Mouse (Mus musculus) CD4-positive, CD25-positive, alpha-beta regulatory T cell, adult 4 months (primary cell): ENCODE data around the gene Gm3045. TPM values are rescaled to one million over a fixed set of nuclear protein-coding genes. Genes with fewer than 3 reads are reported as not detected.

Experiments used
- ATAC-seq: one replicate; pipeline ENCODE4 v1.8.0; 2017
- polyA plus RNA-seq, 2 experiments: library from polyadenylated mRNA; unstranded; fragments of 100-300 nt; shearing (Covaris generic); gene quantifications; one replicate each; pipeline ENCODE4 v1.2.1; 2017

Gene Gm3045
- polyA plus RNA-seq, result not detected

DNA sequence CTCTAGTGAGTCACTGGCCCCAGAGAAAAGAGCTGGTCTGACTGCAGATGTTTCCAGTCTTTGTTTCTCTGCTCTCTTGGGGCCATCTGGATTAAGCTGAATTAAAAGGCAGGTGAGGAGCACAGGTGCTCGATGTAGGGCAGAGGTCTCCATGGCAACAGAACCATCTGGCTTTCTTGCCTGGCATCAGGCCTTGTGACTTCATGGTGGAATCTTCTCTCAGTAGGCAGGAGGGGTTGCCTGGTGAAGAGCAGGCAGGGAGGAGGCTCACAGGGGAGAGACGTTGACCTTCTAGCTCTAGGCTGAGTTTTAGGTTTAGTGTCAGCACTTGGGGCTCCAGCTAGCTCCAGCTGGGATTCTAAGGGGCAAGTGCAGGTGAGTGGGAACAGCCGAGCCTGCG lies at the start of gene Gm3045:
Gene Gm3045 (plus strand): TSS at position 230 of the 400 bp plus-strand sequence.
- no peak for ATAC-seq

DNA sequence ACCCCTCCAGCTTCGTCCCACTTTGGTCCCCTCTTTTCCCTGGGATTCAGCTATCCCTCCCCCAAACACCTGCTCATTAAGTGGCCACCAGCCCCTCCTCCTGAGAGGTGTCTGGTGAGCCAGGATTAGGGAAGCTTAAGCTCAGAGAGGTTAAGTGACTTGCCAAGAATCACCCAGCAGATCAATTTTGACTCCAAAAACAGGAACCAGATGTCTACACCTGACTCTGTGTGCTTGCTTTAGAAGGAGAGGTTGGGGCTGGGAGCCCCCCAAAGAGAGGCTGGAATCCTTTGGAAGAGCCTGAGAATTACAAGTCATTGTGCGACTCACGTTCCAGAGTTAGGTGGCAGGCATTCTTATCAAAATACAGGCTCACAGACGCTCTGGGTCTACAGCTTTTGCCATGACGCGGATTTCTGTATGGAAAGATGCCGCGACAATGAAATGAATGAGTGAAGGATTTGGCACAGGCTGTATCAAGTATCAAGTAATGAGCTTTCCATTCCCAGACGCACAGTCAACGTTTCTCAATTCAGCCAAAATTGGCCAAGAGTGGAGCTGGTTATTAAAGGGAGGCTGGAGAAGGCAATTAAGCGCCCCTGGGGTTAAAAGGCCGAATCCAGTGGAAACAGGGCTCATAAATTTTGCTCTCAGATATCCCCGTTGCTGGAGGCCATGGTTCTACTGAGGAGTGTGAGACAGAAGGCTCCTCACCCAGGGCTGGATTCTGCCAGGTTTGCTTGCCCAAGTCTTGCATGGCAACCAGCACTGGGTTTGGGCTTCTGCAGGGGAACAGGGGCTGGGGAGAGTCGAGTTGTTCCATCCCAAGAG lies 45.3 kb upstream of the Gm3045 start:
- ATAC-seq, result no peak

DNA sequence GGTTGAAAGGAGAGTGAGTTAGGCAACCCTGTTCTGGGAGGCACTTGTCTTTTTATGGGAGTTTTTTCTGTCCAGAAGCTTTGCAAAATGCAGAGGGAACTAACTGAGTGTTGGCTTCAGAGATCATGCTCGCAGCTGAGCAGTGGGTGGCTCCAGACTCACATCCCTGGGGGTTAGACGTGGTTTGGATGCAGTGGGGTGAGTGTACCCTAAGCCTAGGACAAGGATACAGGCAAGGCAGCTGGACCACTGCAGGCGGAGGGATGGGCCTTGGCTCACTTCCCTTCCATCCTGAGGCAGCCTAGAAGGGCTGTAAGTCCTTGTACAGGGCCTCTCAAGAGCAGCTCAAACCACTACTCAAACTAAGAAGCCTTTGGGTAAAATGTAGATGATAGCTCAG lies 43.0 kb upstream of the Gm3045 start:
- ATAC-seq, result no peak

DNA sequence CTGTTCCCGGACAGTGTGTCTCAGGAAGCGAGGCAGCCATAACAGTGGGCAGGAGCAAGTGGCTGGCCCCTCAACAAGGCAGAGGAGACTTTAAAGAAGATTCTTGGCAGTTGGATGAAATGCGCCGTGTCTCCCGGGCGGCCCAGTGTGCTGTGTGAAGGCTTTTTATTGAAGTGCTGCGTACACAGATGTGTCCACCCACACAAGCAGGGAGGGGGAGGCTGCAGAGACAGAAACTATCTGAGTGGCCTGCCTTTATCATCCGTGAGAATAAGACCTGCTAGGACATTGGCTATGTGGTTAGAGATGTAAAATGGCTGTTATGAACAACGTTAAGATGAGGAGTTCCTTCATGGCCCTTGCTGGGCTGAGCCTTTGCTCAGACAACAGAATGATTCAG lies 40.0 kb upstream of the Gm3045 start:
- ATAC-seq, result no peak

DNA sequence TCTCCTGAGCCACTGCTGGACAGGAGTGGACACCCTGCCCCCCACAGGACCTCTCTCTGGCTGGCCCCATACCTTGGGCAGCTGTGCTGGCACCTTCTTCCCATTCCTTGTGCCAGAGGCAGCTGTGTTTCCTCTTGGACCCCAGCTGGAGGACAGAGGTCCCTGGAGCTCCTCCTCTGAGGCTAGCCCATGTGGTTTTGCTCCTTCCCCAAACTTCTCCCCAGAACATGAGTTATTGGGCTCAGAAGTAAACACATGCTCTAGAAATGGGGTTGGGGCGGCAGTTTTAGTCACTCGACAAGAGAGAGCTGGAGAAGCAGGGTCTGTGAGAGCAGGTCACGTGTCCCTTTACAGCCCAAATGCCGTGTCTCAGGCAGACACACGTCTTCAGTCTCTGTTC lies 39.0 kb upstream of the Gm3045 start:
- no peak for ATAC-seq

DNA sequence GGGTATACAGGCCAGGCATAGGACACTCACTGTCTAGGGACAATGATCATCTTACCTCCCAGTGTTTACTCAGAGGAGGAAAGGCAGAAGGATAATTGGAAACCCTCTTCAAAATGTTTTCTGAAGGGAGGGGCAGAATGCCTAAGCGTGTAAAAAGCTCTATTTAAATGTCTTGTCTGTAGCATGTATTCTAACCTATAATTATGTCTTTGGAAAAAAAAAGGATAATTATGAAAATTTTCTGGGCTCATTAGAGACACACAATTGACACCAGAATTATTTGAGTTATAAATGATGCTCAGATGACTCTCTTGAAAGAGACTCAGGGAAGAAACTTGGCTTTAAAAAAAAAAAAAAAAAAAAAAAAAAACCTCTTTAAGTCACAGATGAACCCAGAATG lies 38.4 kb upstream of the Gm3045 start:
- no peak for ATAC-seq

DNA sequence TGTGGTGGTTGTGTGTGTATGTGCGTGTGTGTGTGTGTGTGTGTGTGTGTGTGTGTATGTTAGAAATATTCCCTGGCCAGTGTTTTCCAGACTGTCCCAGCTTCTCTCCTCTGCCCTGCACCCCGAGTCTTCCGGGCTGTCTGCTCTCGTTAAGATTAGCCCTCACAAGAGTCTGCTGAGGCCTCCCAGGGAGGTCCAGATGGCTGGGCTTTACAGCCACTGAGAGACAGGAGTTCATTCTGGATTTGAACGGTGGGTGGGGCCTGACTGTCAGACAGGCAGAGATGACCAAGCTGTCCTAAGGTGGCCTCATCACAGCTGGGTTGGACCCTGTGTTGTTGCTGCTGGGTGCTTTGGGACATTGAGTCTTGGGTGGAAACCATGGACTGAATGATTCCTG lies 28.8 kb upstream of the Gm3045 start:
- ATAC-seq, result no peak

DNA sequence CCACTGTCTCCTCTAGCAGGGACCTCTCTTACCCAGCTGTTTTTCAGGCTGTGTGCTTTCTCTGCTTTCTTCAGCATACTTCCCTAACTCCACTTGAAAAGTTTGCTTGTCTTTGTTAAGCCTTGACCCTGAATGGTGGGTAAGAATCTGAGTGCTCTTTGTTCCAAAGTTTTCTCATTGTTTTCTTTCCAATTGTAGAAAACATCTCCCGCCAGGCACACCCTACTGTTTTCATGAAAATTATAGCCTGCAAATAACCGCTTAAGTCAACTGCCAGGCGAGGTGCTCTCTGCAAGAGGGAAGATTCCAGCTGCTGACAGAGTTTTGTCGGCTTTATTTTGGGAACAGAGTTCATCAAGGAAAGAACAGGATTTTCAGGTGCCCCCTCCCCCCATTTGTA lies 25.2 kb upstream of the Gm3045 start:
- no peak for ATAC-seq

DNA sequence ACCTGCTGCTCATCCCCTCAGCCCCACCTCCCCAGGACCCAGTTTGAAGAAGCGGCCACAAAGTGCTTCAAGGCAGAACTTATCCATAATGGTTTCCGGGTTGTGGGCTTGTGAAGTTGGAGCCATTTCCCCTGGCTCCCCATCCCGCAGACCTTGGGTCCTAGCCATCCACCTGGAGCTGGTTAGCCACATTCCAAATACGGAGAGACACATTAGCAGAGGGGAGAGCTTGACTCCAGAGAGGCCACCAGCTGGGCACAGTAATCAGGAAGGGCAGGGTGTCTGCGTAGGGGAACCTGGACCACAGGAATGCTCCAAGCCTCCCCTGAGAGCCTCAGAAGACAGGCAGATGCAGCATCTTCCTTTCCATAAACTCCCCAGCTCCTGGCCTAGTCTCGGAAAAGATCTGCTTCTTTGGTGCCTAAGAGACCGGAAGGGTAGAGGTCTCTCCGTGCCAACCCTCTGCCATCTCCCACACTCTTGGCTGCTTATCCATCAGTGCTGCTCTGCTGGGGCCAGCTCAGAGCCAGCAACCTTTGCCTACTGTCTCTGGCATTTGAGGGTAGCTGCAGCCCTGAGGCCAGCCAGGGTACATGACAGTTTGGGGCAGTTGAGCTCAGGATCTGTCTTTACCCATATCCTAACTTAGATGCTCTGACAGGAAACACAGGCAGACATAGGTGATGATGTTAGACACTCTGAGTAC lies 22.9 kb upstream of the Gm3045 start:
- no peak for ATAC-seq

DNA sequence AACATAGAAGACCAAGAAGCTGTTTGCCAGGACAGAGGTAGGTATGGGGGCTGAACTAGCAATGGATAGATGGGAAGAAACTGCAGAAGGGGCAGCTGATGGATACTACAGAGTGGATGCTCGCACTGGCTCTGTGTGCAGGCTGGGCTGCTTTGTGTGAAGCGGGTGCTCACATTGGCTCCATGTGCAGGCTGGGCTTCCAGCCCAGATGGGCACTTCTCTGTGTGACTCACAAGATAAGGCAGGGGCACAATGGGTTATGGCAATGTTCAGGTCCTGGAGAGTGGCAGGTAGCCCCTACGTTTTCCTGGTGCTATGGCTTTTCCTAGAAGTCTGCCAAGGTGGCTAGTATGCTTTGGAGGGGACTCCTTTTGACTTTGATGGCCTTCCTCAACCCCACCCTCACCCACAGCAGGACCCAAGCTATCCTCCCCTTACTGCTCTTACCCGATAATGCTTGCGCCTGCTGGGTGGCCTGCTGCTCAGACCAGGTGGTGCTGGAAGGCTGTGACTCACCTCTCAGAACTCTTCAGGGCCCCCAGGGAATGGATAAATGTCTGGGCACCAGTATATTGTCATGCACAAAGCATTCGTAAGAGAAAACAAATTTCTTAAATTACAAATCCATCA lies 21.8 kb upstream of the Gm3045 start:
- no peak for ATAC-seq

DNA sequence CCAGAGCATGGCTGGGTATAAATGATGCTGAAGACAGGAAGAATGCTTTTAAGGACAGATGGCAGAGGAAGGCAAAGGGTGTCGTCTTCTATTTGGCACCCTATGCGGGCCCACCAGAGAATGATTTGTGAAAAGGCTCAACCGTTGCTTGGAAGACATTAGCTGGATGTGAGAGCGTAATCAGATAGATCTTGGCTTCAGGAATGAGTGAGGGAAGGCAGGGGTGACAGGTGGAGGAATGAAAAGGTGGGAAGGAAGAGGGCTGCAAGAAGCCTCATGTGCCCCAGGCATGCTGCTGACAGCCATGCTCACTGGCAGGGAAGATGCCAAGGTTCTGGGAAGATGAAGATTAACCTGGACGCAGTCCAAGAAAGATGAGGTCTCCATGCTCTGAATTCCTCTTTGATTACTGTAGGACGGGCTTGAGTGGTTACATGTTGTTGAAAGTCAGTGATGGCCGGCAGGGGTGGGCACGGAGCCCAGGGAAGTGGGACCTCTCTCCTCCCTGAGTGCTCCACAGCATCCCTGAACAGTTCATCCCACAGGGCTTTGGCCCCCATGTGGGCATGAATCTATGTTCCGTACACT lies 14.0 kb upstream of the Gm3045 start:
- ATAC-seq, result no peak

DNA sequence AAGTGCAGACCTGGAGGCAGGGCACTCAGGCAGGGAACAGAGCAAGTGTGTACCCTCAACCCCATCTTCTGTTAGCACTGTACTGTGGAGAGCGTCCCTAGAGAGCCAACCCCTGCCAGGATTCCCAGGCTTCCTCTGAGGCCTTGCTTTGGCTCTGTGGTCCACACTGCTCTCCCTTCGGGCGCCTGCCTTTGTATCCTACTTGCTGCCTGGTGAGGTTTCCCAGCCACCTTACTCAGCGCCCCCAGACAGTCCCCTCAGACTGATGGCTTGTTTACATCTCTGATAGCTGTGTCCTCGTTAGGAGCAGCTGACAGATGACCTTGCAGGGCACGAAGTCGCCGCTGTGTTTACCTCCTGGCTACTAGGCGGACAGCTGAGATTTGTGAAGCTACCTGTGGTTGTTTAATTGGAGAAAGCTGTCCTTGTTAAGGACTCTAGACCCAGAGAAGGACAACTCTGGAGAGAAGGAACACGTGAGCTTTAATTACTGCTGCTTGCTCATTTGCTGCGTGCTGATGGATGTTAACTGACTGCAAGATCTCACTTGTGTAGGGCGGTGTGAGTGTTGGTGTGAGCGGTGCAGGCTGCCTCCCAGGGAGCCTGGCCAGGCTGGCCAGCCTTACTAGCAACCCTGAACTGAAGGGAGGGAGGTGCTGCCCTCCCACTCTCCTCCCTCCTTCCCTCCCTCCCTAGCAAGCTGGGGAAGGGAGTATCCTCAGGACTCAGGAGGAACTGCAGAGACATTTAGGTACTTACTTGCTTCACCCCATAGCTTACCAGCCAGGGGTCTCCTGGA lies 7.5 kb upstream of the Gm3045 start:
- no peak for ATAC-seq

DNA sequence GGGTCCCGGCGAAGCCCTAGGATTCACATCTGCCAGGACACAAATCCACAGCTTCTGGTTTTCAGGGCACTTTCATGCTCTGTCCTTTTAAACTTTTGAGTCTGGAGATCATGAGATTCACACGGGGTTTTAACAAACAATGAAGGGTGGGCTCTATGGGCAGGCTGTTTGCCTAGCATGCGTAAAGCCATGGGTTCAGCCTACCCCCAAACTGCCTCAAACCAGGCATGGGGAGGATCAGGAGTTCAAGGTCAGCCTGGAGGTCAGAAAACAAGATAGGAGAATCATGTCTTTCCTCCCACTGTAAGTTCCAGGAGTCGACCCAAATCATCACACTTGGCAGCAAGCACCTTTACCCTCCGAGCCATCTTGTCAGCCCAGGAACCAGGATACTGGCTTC lies 6.9 kb upstream of the Gm3045 start:
- no peak for ATAC-seq

DNA sequence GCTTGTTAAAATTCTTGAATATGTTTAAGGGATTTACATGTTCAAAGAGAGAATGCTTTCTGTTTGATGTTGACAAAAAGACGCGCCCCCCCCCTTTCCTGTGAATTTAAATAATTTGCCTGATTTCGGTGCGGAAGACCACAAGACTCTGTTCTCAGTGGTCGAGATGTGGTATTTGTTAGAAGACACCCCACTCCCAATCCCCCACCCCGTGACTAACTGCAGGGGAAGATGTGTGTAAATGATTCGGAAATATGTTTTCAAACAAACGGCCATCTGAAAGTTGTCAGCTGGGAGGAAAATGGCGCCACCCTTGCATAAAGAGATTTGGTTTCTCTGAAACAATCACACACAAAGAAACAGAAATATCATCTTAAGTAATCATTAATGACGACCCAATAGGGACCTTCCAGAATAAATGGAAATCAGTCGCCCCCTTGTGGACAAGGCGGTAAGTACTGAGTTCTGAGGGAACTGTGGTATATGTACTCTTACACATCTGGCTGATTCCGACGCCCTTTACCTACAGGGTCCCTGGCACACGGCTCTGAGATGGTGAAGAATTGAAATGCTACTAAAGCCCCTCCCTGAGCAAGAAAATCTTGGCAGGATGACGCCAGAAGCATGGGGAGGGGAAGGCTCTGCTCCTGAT lies 4.2 kb upstream of the Gm3045 start:
- ATAC-seq, result no peak

DNA sequence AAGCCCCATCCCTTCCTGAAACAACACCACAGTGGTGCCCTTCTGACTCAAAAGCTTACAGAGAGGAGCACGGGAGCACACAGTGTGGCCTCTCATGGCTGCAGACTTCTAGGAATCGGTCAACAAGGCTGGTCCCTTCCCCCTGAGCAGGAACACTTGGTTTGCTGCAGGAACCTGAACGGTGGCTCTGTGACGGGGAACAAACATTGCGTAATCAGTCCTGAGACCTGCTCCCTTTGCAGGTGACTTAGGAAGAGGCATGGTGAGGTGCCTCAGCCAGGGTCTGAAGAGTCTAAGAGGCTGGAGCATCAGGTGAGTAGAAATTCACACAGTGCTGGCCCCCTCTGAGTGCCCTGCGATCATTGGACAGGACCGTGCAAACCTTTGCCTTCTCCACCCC lies 463 bp upstream of the Gm3045 start:
- no peak for ATAC-seq

DNA sequence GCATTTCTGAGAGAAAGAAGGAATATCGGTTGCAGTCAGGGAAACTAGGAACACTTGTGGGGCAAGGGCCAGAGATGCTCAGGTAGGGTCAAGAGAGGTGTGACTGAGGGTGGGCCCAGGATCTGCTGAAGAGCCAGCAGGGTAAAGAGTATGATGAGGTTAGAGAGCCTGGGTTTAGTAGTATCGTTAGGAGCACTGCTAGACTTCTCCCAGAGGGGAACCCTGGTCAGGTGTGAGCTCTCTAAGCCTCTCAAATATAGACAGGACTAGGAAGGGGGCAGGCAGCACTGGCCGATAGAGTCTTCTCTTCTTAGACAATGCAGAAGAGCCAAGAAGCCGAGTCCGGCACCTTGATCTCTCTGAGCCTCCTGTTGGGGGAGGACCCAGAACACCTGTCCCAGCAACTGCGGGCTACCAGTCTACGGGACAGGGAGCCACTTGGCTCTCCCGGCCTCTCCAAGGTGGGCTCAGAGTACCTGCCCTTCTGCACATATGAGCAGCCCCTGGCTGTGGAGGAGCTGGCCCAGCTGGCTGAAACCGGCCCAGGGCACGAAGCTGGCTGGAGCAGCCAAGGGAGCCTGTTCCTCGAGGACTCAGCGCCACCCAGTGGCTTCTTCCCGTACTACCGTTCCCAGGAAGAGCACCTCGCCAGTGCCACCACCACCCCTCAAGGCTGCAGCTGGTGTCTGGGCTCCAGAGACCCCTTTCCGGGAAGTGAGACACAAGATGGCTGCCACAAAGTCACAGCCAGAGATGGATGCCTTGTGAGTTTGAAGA lies 2.5 kb downstream of the Gm3045 start:
- no peak for ATAC-seq

DNA sequence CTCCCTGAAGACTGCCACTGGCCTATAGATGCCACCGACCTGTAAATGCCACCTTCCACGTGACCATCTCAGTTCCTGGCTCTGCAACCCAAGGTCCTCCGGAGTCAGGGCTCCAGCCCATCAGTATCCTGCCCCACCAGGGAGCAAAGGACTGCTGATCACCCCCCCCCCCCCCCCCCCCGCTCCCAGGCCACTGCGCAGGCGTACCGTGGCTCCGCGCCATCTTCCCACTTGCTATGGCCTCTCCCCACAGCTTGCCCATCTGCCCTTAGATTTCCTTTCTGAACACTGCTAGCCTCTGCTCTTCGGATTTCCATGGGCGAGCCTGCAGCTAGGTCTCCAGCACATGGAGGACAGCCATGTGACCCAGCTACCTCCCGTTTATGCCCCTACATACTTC lies 6.1 kb downstream of the Gm3045 start:
- ATAC-seq, result no peak

DNA sequence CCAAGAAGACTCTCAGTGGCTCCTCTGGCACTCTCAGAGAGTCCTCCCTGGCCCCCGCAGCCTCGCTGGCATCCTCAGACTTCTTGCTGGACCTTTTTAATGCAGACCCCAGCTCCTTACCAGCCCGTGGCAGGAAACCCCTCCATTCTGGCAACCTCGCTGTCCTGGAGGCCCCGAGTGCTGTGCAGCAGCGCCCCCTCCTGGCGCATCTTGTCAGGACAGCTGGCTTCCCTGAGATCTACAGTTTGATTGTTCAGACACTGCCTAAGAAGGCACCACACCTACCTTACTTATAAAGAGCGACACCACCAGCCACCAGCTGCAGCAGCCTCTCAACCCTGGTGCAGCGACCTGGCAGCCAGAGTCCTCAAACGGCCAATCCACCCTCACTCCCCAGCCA lies 7.1 kb downstream of the Gm3045 start:
- no peak for ATAC-seq

DNA sequence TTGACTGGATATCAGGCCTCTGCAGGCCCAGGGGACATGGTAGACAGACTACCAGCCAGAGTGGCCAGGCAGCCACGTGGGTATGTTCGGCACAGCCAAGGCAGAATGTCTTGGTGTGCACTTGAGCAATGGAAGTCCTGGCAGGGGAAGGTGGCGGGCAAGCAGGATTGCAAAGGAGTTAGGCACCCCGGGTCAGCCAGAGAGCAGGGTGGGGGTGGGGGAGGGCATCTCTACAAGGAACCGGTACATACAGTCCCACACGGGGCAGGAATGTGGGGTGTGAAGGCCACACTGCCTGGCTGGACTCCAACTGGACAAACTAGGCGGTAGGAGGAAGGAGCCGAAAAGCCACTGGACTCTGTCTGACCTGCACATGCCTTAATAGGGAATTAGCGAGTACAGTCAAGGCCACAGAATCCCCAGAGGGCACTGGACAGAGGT lies 7.9 kb downstream of the Gm3045 start:
- no peak for ATAC-seq

DNA sequence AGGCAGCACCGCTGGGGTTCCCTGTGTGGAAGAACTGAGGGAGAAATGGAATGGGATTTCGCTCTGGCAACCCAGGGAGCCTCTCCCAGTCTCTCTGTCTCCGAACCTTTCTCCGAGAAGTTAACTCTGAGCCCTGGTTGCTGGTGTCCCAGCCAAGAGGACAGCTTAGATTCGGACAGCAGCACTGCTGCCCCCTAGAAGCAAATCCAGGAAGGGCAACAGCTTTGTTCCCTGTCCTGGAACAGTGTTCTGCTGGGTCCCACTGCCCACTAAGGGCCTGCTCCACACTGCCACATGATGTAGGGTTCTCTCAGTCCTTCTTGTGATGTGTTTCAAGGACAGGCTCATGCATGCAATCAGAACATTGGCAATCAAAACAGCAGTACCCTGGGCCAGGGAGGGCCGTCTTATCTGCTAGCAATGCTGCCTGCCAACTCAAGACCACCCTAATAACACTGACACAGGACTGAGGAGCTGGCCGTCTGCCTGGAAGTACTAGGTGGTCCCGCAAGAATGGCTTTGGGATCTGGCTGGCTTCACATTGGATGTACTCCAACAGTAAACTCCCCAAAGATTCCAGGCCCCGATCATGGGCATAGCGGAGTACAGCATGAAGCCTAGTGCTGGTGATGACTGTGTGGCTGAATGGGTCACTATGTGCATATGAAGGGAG lies 9.4 kb downstream of the Gm3045 start:
- ATAC-seq, result no peak
